Mouse (Mus musculus): Measurements from ENCODE around the gene Pip4k2c. TPM values are rescaled to one million over a fixed set of nuclear protein-coding genes. Genes with fewer than 3 reads are reported as not detected.

Gene Pip4k2c
- total RNA-seq, 1 experiment from 2014 or later = 48.8 TPM

Other genes starting within 250 kb of the Pip4k2c start
- gene Ctdsp2, start 232.9 kb downstream of the Pip4k2c start, total RNA-seq (2021) = 125 and 197 TPM in 2 replicates
- 3.7 and 3.9 TPM in 2 replicates for gene Avil, start 210.9 kb downstream of the Pip4k2c start, total RNA-seq (2021)
- gene Tsfm, start 180.7 kb downstream of the Pip4k2c start, total RNA-seq (2021) = 50.6 and 66.8 TPM in 2 replicates
- gene Mettl1, start 170.2 kb downstream of the Pip4k2c start, total RNA-seq (2021) = 17.6 and 23.0 TPM in 2 replicates
- 0.49 TPM in 1 of 2 replicates, not detected in the other for gene Eef1akmt3, start 170.1 kb downstream of the Pip4k2c start, total RNA-seq (2021)
- gene Cyp27b1, start 163.3 kb downstream of the Pip4k2c start, total RNA-seq (2021) = 0.33 TPM in 1 of 2 replicates, not detected in the other
- gene March9, start 151.4 kb downstream of the Pip4k2c start, total RNA-seq (2021) = 8.6 and 10.9 TPM in 2 replicates
- 218 and 247 TPM in 2 replicates for gene Cdk4, start 148.1 kb downstream of the Pip4k2c start, total RNA-seq (2021)
- 103 and 108 TPM in 2 replicates for gene Tspan31, start 141.3 kb downstream of the Pip4k2c start, total RNA-seq (2021)
- gene Agap2, start 136.3 kb downstream of the Pip4k2c start, total RNA-seq (2021) = 2.6 and 3.8 TPM in 2 replicates
- 139 and 150 TPM in 2 replicates for gene Os9, start 90.5 kb downstream of the Pip4k2c start, total RNA-seq (2021)
- 6.8 and 8.5 TPM in 2 replicates for gene B4galnt1, start 46.4 kb downstream of the Pip4k2c start, total RNA-seq (2021)
- 3.2 and 6.0 TPM in 2 replicates for gene Slc26a10, start 30.9 kb downstream of the Pip4k2c start, total RNA-seq (2021)
- gene Arhgef25, start 21.5 kb downstream of the Pip4k2c start, total RNA-seq (2021) = 27.9 and 28.7 TPM in 2 replicates
- gene Dtx3, start 15.9 kb downstream of the Pip4k2c start, total RNA-seq (2021) = 89.7 and 96.8 TPM in 2 replicates
- gene Kif5a, start 51.8 kb upstream of the Pip4k2c start, total RNA-seq (2021) = 8.6 and 13.1 TPM in 2 replicates
- 159 and 197 TPM in 2 replicates for gene Dctn2, start 54.8 kb upstream of the Pip4k2c start, total RNA-seq (2021)
- 73.2 and 73.3 TPM in 2 replicates for gene Mbd6, start 77.4 kb upstream of the Pip4k2c start, total RNA-seq (2021)
- gene Mars, start 100.2 kb upstream of the Pip4k2c start, total RNA-seq (2021) = 110 and 135 TPM in 2 replicates
- 1.1 and 1.6 TPM in 2 replicates for gene Arhgap9, start 110.4 kb upstream of the Pip4k2c start, total RNA-seq (2021)
- gene Gli1, start 130.4 kb upstream of the Pip4k2c start, total RNA-seq (2021) = 2.6 and 4.8 TPM in 2 replicates
- gene Inhbe, start 142.8 kb upstream of the Pip4k2c start, total RNA-seq (2021) = not detected in 2 replicates
- gene Inhbc, start 158.8 kb upstream of the Pip4k2c start, total RNA-seq (2021) = 0.67 TPM in 1 of 2 replicates, not detected in the other
- 122 and 149 TPM in 2 replicates for gene R3hdm2, start 168.7 kb upstream of the Pip4k2c start, total RNA-seq (2021)